Mouse (Mus musculus) neural tube, embryonic 11.5 days (tissue): ENCODE measurements around the gene Notch1. TPM values are rescaled to one million over a fixed set of nuclear protein-coding genes. Genes with fewer than 3 reads are reported as not detected.

ENCODE experiments used
- ATAC-seq: fragments of 200-750 bp; cut with Nextera tagmentation; 2 replicates; pipeline ENCODE4 v1.8.0; 2017; ENCODE audit warnings: moderate number of reproducible peaks, mild to moderate bottlenecking, moderate TSS enrichment, moderate library complexity; ENCODE audit not compliant: insufficient read depth, low FRiP score, low TSS enrichment
- DNase-seq: peaks from one replicate; pipeline ENCODE4 v3.0.0-alpha.2; 2015; ENCODE audit warnings: low spot score
- H3K27ac ChIP-seq: fragments of 300-500 bp; sonication (generic); 2 replicates; pipeline ENCODE4 v1.5.1; 2014; ENCODE audit warnings: low read depth, mild to moderate bottlenecking, low read length
- H3K27me3 ChIP-seq: fragments of 300-500 bp; sonication (generic); 2 replicates; pipeline ENCODE4 v1.6.1; 2014; ENCODE audit warnings: mild to moderate bottlenecking, low read length, mixed read lengths; ENCODE audit not compliant: control insufficient read depth, insufficient read depth
- H3K36me3 ChIP-seq: fragments of 300-500 bp; sonication (generic); 2 replicates; pipeline ENCODE4 v1.6.1; 2014; ENCODE audit warnings: mild to moderate bottlenecking, low read length, moderate library complexity, mixed read lengths; ENCODE audit not compliant: control insufficient read depth, insufficient read depth
- H3K4me1 ChIP-seq: fragments of 300-500 bp; sonication (generic); 2 replicates; pipeline ENCODE4 v1.6.1; 2014; ENCODE audit warnings: low read length, mixed read lengths; ENCODE audit not compliant: control insufficient read depth, insufficient read depth
- H3K4me2 ChIP-seq: fragments of 300-500 bp; sonication (generic); 2 replicates; pipeline ENCODE4 v1.6.1; 2014; ENCODE audit warnings: low read depth, mild to moderate bottlenecking, moderate library complexity
- H3K4me3 ChIP-seq: fragments of 300-500 bp; sonication (generic); 2 replicates; pipeline ENCODE4 v1.5.1; 2014; ENCODE audit warnings: low read depth, low read length
- H3K9ac ChIP-seq: fragments of 300-500 bp; sonication (generic); 2 replicates; pipeline ENCODE4 v1.6.1; 2014; ENCODE audit warnings: mild to moderate bottlenecking, low read length
- H3K9me3 ChIP-seq: fragments of 300-500 bp; sonication (generic); 2 replicates; pipeline ENCODE4 v1.6.1; 2016; ENCODE audit warnings: low read length; ENCODE audit not compliant: control insufficient read depth
- WGBS: fragments of 180-500 bp; shearing (Covaris S2); extraction: QIAGEN DNeasy Blood & Tissue Kit; methylation state at CpG from one replicate; pipeline ENCODE4 v1.1.7; 2014; 5-methylcytosine and 5-hydroxymethylcytosine counted together
- polyA plus RNA-seq: library from polyadenylated mRNA; unstranded; fragments of >200 nt; fragmentation: Nextera tagmentation; extraction: Ambion mirVana; gene quantifications from 2 replicates; pipeline ENCODE4 v1.2.1, GENCODE M21; 2014

Gene Notch1
- polyA plus RNA-seq, 1 experiment from 2014 or later = 60.4 TPM

DNA sequence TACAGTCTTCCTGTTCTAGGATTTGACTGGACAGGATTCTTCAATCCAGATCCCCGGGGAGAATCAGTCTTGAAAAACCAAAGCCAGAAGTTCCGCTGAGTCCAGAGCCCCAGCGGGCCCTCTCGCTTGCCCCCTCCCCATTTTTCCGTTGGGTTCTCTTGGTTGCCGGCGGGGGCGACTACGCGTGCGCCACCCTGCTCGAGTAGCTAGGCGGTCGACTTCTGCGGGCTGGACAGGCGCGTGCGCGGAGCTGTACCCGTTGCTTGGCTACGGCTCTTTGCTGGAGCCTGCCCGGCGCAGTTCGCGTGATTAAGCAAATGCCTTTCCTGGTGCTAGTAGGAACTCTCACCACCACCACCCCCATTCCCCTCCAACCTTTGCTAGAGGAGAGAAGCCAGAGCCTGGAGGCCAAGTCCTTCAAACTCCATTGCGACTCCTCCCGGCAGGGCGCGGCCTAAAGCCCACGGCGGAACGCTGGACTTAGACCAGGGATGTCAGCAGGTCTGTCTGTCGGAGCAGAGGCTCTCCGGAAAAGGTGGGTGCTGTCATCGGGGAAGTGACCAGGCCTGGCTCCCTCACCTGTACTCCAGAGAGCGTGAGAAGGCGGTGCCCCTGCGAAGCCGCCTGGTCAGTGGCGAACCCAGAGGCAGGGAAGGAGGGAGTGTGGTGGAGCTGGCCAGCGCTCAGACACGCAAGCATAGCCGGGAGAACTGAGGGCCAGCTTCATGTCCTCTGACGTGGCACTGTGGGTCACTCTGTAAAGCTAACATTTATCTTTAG is 70.6 kb downstream of the Notch1 start:
- under 1% methylated on average over 44 of the region's 44 CpGs for WGBS
- peaks cover 7% of the 10 kb centered on the region for H3K36me3 ChIP-seq
- peak overlapping the region; percentile 84 for H3K4me3 ChIP-seq
- peaks cover 13% of the 10 kb centered on the region for H3K4me1 ChIP-seq
- peak overlapping the region; percentile 41 for H3K9ac ChIP-seq
- H3K9me3 ChIP-seq = no peaks in the 10 kb centered on the region
- H3K27me3 ChIP-seq = no peaks in the 10 kb centered on the region
- peak overlapping the region; percentile 74 for H3K4me2 ChIP-seq
- H3K27ac ChIP-seq = peak overlapping the region; percentile 82
- ATAC-seq = peak; percentile 86
- DNase-seq = peak; percentile 95

DNA sequence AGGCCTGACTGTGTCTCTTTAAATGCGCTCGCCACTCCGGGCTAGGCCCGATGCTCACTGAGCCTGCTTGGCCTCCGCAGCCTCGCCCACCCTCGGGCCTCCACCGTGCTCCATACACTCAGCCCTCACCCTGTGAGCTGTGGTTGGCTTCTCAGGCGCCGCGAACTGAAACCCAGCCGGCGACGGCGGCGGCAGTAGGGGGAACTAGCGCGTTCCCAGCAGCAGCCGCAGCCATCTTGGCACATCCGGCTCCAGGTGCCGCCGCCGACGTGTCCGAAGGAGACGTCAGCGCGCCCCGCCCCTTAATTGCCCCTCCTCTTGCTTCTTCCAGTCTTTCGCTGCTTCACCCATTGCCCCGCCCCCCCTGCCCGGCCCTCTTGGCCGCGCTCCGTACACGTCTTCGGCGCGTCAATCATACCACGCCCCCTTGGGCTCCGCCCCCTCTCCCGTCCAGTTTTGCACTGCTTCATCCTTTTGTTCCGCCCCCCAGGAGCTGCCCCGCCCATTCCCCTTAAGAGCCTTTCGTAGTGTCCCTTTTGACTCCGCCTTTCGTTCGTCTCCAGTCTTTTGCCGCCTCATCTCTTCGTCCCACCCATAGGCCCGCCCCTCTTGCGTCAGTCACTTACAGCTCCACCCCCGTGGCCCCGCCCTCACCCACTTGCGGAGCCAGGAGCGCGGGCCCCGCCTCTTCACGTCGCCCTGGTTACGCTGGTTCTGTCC is 71.4 kb downstream of the Notch1 start, which contains the start of gene Sec16a:
Gene Sec16a (minus strand): TSS at position 271 of the 720 bp plus-strand sequence.
- H3K36me3 ChIP-seq = peaks cover 13% of the 10 kb centered on the region
- H3K9ac ChIP-seq = peak within 1 kb of the TSS; percentile 80
- no peaks in the 10 kb centered on the region for H3K9me3 ChIP-seq
- under 1% methylated on average over 60 of the region's 61 CpGs for WGBS
- peak within 1 kb of the TSS; percentile 84 for H3K4me3 ChIP-seq
- peak within 1 kb of the TSS; percentile 74 for H3K4me2 ChIP-seq
- ATAC-seq = peak; percentile 91
- H3K4me1 ChIP-seq = peaks cover 13% of the 10 kb centered on the region
- H3K27me3 ChIP-seq = no peaks in the 10 kb centered on the region
- H3K27ac ChIP-seq = peak within 1 kb of the TSS; percentile 82
- peak; percentile 100 for DNase-seq

DNA sequence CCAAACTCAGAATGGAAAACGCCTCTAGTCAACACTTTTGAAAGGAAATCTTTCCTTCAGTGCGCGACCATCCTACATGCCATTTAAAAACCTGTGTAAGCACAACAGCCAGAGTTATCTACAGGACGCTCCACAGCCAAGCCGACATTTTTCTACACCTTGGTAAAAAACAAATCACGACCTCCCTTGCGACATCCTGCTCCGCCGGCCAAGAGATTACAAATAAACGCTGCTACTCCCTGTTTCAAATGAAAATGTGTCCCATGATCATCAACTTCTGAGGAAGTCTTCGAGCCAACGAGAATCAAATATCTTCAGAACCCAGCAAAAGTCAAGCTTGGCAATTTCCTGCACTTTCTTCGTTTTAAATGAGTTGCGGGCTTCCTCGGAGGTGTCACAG is 72.1 kb downstream of the Notch1 start:
- Histone ChIP-seq H3K27me3 (no peaks in the 10 kb centered on the region), H3K36me3 (peaks cover 17% of the 10 kb centered on the region), H3K9ac (peak overlapping the region; percentile 80), H3K4me1 (peaks cover 13% of the 10 kb centered on the region), H3K9me3 (no peaks in the 10 kb centered on the region), H3K4me2 (peak overlapping the region; percentile 70), H3K4me3 (peak overlapping the region; percentile 84), H3K27ac (no peak overlapping the region)
- ATAC-seq = no peak
- 6% methylated on average over 15 of the region's 15 CpGs for WGBS
- DNase-seq = no peak

DNA sequence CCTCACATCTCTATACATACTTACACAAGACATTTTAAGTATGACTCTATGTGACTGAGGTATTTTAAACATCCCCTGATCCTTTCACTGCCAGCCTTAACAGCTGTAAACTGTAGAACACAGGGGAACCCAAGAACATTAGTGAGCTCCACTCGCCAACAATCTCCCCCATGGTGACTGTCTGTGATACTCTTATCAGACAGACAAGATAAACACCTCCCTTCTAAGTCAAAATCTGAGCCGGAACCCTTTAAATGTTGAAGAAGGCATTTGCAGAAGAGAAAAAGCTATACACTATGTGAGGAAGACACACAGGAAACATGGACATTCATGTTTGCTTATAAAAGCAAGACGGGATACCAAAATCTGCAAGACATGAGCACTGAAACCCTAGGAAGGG is 72.6 kb downstream of the Notch1 start:
- H3K4me3 ChIP-seq = peak overlapping the region; percentile 84
- ATAC-seq (no peak), DNase-seq (no peak)
- no peak overlapping the region for H3K27ac ChIP-seq
- 59% methylated on average over 3 of the region's 3 CpGs for WGBS
- peak overlapping the region; percentile 70 for H3K4me2 ChIP-seq
- H3K9me3 ChIP-seq = no peaks in the 10 kb centered on the region
- peaks cover 17% of the 10 kb centered on the region for H3K36me3 ChIP-seq
- no peaks in the 10 kb centered on the region for H3K27me3 ChIP-seq
- H3K9ac ChIP-seq = peak overlapping the region; percentile 80; the same call in 1 of the 2 replicates
- peaks cover 13% of the 10 kb centered on the region for H3K4me1 ChIP-seq

DNA sequence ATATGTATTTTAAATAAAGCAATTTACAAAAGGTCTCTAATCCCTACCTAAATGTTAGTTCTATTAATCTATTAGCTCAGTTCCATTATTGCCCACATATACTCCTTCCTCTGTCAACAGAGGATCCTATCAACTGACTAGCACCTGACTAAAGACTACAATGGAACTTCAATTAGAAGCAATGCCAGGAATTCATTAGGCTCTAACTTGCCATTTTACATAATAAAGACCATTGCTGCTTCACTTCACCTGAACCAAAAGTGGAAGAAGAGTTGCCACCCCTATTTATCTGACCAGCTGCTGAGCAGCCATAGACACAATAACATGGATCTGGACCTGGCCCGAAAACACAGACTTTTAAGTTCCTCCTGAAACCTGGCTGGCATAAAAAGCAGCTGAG is 73.6 kb downstream of the Notch1 start:
- DNase-seq = no peak
- ATAC-seq = no peak
- Histone ChIP-seq H3K4me3 (no peak overlapping the region), H3K4me1 (peaks cover 13% of the 10 kb centered on the region), H3K9ac (no peak overlapping the region), H3K27ac (no peak overlapping the region), H3K27me3 (no peaks in the 10 kb centered on the region), H3K9me3 (no peaks in the 10 kb centered on the region), H3K36me3 (peaks cover 17% of the 10 kb centered on the region), H3K4me2 (no peak overlapping the region)
- 72% methylated on average over 1 of the region's 1 CpGs for WGBS

DNA sequence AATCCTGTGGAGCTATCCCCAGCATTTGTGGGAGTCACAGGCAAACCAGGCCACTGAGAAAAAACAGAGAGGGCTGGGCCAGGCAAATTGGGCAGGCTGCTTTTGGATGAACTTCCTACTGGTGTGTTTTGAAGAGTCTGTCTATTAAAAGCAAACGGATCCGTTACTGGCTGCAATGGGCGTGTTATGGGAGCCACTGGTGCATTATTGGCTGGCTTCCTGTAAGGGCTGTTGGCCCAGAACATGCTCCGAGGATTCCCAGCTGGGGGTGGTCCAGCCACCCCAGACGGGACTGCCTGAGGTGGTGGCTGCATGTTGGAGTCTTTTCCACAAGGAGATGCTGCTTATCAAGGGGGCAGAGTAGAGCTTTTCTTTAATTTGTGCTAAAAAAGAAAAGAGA is 74.8 kb downstream of the Notch1 start:
- Histone ChIP-seq H3K4me1 (peaks cover 10% of the 10 kb centered on the region), H3K36me3 (peaks cover 17% of the 10 kb centered on the region), H3K4me2 (no peak overlapping the region), H3K9me3 (no peaks in the 10 kb centered on the region), H3K4me3 (no peak overlapping the region), H3K9ac (no peak overlapping the region), H3K27me3 (no peaks in the 10 kb centered on the region), H3K27ac (no peak overlapping the region)
- DNase-seq (no peak), ATAC-seq (no peak)
- 86% methylated on average over 5 of the region's 5 CpGs for WGBS

DNA sequence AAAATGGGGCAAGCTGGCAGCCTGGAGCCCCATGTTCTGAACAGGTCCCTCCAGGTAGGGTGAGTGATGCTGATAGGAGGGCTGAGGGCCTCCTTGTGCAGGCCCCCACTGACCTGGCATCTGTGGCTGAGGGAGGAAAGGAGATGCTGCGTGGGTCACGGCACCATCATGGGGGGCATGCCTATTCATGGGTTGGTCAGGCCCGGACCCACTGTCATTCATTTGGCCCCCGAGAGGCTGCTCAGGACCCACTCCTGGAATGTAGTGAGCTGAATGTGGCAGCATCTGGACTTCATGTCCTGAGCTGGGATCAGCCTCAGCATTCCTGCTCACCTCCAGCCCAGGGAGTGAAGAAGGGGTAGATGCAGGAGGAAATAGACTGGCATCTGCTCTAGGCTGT is 75.2 kb downstream of the Notch1 start:
- H3K9me3 ChIP-seq = no peaks in the 10 kb centered on the region
- WGBS = 87% methylated on average over 4 of the region's 4 CpGs
- no peak overlapping the region for H3K4me2 ChIP-seq
- no peak for ATAC-seq
- no peak overlapping the region for H3K9ac ChIP-seq
- no peak overlapping the region for H3K27ac ChIP-seq
- H3K4me1 ChIP-seq = peaks cover 7% of the 10 kb centered on the region
- no peaks in the 10 kb centered on the region for H3K27me3 ChIP-seq
- H3K36me3 ChIP-seq = peaks cover 17% of the 10 kb centered on the region
- no peak overlapping the region for H3K4me3 ChIP-seq
- DNase-seq = peak; percentile 3

DNA sequence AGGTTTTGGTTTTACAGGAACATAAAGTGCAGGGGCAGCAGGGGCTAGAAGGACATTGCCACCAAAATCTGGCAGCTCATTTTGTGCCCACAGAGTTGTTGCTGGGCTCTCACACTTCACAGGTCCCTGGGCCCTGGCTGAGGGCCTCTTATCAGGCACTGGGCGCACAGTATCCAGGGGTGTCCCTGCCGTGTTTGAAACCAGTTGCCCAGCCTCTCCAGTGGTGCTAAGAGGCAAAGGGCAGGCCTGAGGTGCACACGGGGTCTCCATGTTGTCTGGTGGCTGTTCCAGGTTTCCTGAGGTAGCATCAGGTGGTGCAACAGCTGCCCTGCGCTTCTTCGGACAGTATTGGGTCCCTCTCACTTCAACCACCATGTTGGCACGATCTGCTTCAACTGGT is 76.8 kb downstream of the Notch1 start:
- Histone ChIP-seq H3K27me3 (no peaks in the 10 kb centered on the region), H3K27ac (no peak overlapping the region), H3K36me3 (peaks cover 17% of the 10 kb centered on the region), H3K4me2 (no peak overlapping the region), H3K4me1 (peaks cover 7% of the 10 kb centered on the region), H3K9me3 (no peaks in the 10 kb centered on the region), H3K9ac (no peak overlapping the region), H3K4me3 (no peak overlapping the region)
- 90% methylated on average over 6 of the region's 6 CpGs for WGBS
- DNase-seq (peak; percentile 4), ATAC-seq (no peak)
